Mouse (Mus musculus) cerebellum, postnatal 36 days (tissue): ENCODE results near the gene Tceal1.
"Not testable (repeated sequence)": the region's sequence is repeated elsewhere in the genome, so short reads cannot be mapped to it uniquely, and the experiment has no call there.

Experiments used
- DNase-seq, 2 experiments: peaks; one replicate each; pipeline ENCODE4 v3.0.0; 2021 to 2022; ENCODE audit warnings: mixed read lengths in 2 of 2

Gene Tceal1

GRCm38 (mm10) chrX:136707446-136708167, at the start of gene Tceal1:
Gene Tceal1, plus strand, starts transcription at chrX:136707982.
- DNase-seq: peak; percentile 67 to 70

DNA sequence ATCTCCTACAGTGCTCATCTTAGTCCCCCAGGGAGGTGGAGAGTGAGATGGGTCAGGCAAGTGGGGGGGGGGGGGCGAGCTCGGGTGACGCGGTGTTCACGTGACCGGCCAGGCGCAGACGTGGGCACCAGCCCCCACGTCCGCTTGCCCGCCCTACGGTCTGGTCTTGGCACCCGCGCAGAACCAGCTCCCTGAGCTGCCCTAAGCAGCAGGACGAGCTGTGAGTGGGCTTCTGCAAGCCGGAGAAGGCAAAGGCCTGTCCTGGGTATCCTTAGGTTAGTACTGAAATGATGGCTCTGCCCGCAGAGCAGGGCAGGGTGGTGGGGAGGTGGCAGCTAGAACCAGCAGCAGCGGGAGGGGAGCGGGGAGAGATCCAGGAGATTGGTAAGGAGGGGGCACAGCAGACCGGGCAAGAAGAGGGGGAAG, 41.5 kb upstream of the Tceal1 start:
- peak; percentile 53 to 68 for DNase-seq

DNA sequence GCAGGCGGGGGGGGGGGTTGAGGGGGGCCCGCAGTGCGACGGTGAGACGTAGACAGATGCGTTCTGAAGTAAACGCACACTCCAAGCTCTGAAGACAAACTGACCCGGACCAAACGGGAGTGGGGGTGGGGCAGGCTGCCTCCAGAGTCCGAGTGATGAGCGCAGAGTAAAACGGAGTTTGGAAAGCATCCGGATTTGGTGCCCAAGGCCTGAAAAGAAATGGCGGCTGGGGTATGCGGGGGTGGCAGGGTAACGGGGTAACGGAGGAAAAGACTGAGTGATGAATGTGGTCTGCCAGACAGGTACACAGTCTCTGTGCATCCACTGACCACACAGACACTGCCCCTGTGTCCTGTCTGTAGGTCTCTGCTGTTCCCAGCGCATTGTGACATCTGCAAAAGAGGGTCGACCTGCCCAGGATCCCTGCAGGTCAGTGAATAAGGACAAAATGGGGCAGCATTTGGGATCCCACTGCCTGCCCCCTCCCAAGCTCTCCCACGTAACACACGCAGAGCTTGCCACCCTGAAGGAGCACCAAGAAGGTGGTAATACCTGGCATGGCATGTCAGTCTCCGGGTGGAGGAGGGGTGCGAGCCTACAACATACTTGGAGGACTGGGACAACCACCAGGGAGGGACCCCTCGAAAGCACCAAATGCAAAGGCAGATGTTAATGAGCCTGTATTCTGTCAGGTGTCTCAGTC, 40.9 kb upstream of the Tceal1 start:
- peak; percentile 35 to 38 for DNase-seq

- DNase-seq: no peak
Observed at GRCm38 (mm10) chrX:136668794-136669193, 39.0 kb upstream of the Tceal1 start.

DNA sequence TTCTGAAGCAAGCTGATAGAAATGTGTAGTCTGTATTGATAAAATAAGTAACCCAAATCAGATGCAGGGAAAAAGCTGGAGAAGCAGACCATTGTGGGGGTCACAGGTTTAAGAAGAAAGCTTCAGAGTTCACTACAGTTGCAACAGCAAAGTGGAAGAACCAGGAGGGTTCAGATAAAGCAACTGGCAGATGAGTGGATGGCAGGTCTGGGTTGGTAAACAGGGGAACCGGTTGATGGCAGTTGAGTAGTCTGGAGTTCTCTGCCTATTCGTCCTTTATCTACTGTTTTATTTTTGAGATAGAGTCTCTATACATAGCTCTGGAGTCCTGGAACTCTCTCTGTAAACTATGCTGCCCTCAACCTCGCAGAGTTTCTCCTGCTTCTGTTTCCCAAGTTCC, 26.8 kb upstream of the Tceal1 start:
- DNase-seq: no peak

DNA sequence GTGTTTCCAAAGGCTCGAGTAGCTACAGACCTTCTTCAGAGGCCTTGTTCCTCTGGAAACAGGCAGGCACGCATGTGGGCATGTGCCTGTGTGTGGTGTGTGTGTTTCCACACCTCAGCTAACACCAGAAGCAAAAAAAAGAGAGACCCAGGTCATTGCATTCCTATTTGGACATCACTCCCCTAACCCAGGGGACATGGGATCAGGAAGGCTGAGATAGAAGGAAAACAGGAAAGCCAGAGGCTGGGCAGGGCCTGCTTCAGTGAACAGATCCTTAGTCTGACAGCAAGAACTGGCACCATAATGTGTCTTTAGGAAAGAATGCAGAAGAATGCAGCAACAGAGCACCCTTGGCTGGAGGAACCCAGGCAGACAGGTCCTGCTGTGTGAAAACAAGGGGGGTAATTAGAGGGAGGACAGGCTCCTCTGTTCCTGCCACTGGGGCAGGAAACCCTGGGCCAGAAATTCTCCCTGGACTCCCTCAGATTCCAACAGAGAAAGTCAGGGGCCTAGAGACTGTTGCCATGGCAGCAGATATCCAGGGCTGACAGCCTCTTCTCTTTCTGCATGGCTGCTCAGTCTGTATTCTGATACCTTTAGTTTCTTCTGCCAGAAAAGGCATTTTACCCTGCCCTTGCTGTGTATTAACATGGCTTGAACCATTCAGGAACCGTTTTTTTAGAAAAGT, 16.0 kb upstream of the Tceal1 start:
- DNase-seq: not testable (repeated sequence)

GRCm38 (mm10) chrX:136692294-136692675, 15.5 kb upstream of the Tceal1 start:
- no peak for DNase-seq

- DNase-seq: peak in 1 of 2 experiments; percentile 4
Observed at GRCm38 (mm10) chrX:136693196-136693595, 14.6 kb upstream of the Tceal1 start.

GRCm38 (mm10) chrX:136708168-136708681, 443 bp downstream of the Tceal1 start:
- DNase-seq: peak in 1 of 2 experiments; percentile 36

DNA sequence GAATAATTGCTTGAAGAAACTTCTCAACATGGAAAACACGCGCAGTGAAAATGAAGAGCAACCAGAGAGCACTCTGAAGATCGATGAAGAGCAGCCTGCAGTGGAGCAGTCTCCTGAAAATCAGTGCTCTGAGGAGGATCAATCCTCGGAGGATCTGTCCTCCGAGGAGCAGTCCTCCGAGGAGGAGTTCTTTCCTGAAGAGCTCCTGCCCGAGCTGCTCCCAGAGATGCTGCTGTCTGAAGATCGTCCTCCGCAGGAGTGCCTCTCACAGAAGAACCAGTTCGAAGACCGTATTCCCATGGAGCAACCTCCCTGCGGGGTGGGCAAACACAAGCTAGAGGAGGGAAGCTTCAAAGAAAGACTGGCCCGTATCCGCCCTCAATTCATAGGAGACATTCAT, 1.0 kb downstream of the Tceal1 start:
- DNase-seq: peak; percentile 4 to 37

GRCm38 (mm10) chrX:136714742-136715474, 7.1 kb downstream of the Tceal1 start:
- DNase-seq: not testable (repeated sequence)

DNA sequence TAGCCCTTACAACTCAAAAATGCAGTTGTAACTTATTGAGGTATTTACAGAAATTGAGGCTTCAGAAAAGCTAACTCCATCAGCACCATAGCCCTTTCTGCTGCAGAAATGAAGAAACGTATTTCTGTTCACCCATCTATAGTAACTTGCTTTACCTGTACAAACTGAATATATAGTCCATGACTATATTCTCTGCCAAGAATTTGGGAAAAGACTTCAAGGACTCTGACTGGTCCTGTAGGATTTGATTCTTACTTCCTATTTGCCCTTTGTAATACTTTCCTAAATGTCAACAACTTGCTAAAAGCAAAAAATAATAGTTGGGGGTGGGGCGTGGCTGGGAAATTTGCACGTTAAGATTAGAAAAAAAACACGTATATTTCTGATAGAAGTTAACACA, 24.2 kb downstream of the Tceal1 start:
- DNase-seq: no peak

GRCm38 (mm10) chrX:136740087-136740790, 32.5 kb downstream of the Tceal1 start:
- DNase-seq: no peak

GRCm38 (mm10) chrX:136740791-136741650, 33.2 kb downstream of the Tceal1 start:
- peak; percentile 88 to 89 for DNase-seq

DNA sequence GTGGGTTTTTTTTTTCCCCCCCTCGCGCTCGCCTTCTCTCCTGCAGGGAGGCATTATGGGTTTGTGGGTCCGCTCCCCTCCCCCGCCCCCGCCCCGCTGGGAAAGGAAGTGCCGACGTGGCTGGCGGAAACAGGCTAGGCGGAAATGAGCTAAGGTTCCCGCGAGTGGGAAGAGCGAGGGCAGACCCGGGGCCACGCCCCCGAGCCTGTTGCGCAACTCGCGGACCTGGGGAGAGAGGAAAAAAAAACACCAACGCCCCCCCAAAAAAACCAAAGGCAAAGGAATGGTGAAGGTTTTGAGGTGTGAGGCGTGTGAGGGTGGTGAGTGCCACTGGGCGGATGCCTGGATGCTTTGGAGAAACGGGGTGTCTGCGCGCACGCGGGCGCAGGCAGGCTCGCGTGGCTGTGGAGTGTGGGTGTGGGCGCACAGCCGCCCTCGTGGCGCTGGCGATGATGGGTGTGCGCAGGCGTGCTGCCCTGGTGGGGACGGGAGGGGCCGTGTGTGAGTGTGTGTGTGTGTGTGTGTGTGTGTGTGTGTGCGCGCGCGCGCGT, 33.9 kb downstream of the Tceal1 start:
- DNase-seq: peak; percentile 75

DNA sequence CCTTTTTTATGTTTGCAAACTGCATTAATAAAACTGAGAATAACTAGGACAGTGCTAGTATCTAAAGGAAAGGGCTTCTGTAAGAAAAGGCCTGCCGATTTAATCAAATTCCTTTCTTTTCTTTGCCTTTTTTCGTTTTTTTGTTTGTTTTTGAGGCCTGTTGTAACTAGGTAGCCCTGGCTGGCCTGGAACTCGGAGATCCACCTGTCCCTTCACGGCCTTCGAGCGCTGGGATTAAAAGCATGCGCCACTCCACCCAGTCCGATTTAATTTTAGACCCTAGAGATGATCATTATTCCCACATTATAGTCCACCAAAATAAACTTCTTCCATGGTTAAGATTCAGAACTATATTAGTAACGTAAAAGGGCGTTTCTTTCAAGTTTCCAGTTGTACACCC, 34.5 kb downstream of the Tceal1 start:
- peak in 1 of 2 experiments; percentile 6 for DNase-seq

GRCm38 (mm10) chrX:136742661-136743103, 34.9 kb downstream of the Tceal1 start:
- DNase-seq: peak; percentile 36 to 64

- DNase-seq: no peak
Observed at GRCm38 (mm10) chrX:136743459-136743858, 35.7 kb downstream of the Tceal1 start, which contains the start of gene Morf4l2. Gene Morf4l2, minus strand, starts transcription at chrX:136743690.

- DNase-seq: no peak
Observed at GRCm38 (mm10) chrX:136744663-136745062, 36.9 kb downstream of the Tceal1 start.

DNA sequence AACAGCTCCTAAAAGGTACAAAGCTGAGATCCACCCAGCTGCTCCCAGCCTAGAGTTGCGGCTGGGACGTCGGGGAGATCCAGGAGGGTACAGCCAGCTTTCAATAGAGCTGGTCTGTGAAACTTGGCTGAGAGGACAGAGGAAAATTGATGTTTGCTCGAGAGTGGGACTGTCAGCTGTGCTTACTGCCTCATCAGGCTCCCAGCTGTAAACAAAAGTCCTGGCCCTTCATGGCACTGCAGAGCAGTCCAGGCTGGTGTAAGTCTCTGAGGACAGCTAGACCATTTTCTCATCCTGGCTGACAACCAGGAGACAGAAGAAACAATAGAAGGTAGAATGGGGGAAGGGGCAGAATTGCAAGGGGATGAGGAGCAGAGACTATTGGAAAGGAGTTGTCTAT, 41.5 kb downstream of the Tceal1 start:
- no peak for DNase-seq
